Mouse (Mus musculus): ENCODE measurements around the gene BC004004. TPM values are rescaled to one million over a fixed set of nuclear protein-coding genes. Genes with fewer than 3 reads are reported as not detected.
"Not testable (repeated sequence)": the region's sequence is repeated elsewhere in the genome, so short reads cannot be mapped to it uniquely, and the experiment has no call there.

The BC004004 gene
- polyA plus RNA-seq, 1 experiment: 101 TPM

- DNase-seq (ENCODE audit: low spot score): no peak
Observed at GRCm38 (mm10) chr17:29260501-29260900, 8.1 kb upstream of the BC004004 start.

- DNase-seq (ENCODE audit: low spot score): no peak
Observed at GRCm38 (mm10) chr17:29261603-29262258, 6.9 kb upstream of the BC004004 start.

- DNase-seq (ENCODE audit: low spot score): no peak
Observed at GRCm38 (mm10) chr17:29262259-29262649, 6.3 kb upstream of the BC004004 start.

- no peak for DNase-seq (ENCODE audit: low spot score)
Observed at GRCm38 (mm10) chr17:29263417-29263816, 5.2 kb upstream of the BC004004 start.

GRCm38 (mm10) chr17:29263840-29264633 is 4.6 kb upstream of the BC004004 start, which contains the start of gene Ppil1:
TSS of gene Ppil1 (minus strand) at chr17:29264186.
- peak; percentile 79 for DNase-seq (ENCODE audit: low spot score)

GRCm38 (mm10) chr17:29264760-29265159 is 3.8 kb upstream of the BC004004 start:
- DNase-seq (ENCODE audit: low spot score): no peak

- DNase-seq (ENCODE audit: low spot score): not testable (repeated sequence)
Observed at GRCm38 (mm10) chr17:29267040-29267439, 1.5 kb upstream of the BC004004 start.

GRCm38 (mm10) chr17:29267931-29268681 is 482 bp upstream of the BC004004 start:
- no peak for DNase-seq (ENCODE audit: low spot score)

- no peak for DNase-seq (ENCODE audit: low spot score)
Observed at GRCm38 (mm10) chr17:29269349-29269706, 740 bp downstream of the BC004004 start.

- no peak for DNase-seq (ENCODE audit: low spot score)
Observed at GRCm38 (mm10) chr17:29270148-29270698, 1.6 kb downstream of the BC004004 start.

GRCm38 (mm10) chr17:29273156-29273555 is 4.6 kb downstream of the BC004004 start:
- DNase-seq (ENCODE audit: low spot score): no peak

- no peak for DNase-seq (ENCODE audit: low spot score)
Observed at GRCm38 (mm10) chr17:29273889-29274288, 5.3 kb downstream of the BC004004 start.

- DNase-seq (ENCODE audit: low spot score): no peak
Observed at GRCm38 (mm10) chr17:29280422-29280821, 11.8 kb downstream of the BC004004 start.

- DNase-seq (ENCODE audit: low spot score): no peak
Observed at GRCm38 (mm10) chr17:29281541-29281940, 13.0 kb downstream of the BC004004 start.

- DNase-seq (ENCODE audit: low spot score): no peak
Observed at GRCm38 (mm10) chr17:29282216-29282952, 13.8 kb downstream of the BC004004 start.

GRCm38 (mm10) chr17:29291793-29292192 is 23.2 kb downstream of the BC004004 start:
- DNase-seq (ENCODE audit: low spot score): no peak

- no peak for DNase-seq (ENCODE audit: low spot score)
Observed at GRCm38 (mm10) chr17:29292996-29293395, 24.4 kb downstream of the BC004004 start.

GRCm38 (mm10) chr17:29293807-29294605 is 25.4 kb downstream of the BC004004 start:
- no peak for DNase-seq (ENCODE audit: low spot score)

- DNase-seq (ENCODE audit: low spot score): no peak
Observed at GRCm38 (mm10) chr17:29295835-29296234, 27.2 kb downstream of the BC004004 start.

- no peak for DNase-seq (ENCODE audit: low spot score)
Observed at GRCm38 (mm10) chr17:29297321-29297720, 28.7 kb downstream of the BC004004 start.

GRCm38 (mm10) chr17:29297813-29298212 is 29.2 kb downstream of the BC004004 start:
- no peak for DNase-seq (ENCODE audit: low spot score)
